Mouse (Mus musculus): ENCODE measurements around the gene Vav3.

Vav3 gene

GRCm38 (mm10) chr3:109585946-109586345 lies 245.5 kb downstream of the Vav3 start:
- DNase-seq (ENCODE audit: low spot score), result no peak

- DNase-seq (ENCODE audit: low spot score), result no peak
Measured at GRCm38 (mm10) chr3:109592970-109593369, 252.5 kb downstream of the Vav3 start.

DNA sequence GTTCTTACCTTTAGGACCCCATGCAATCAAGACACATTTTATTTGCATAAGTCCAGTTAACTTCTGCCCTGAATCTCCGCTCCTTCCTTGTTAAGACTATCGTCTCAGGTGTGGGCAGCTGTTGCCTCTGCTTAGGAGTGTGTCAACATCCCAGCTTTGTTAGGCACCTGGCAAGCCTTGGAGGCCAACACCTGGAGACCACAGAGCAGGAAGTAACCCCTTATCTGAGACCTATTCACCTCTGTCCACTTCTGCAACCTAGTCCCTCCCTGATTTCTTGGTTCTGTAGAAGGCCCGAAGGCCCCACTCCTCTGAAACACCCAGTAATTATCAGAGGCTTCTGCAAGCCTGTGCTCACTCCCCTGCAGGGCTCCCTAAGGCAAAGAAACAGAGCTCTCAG lies 255.6 kb downstream of the Vav3 start:
- no peak for DNase-seq (ENCODE audit: low spot score)

DNA sequence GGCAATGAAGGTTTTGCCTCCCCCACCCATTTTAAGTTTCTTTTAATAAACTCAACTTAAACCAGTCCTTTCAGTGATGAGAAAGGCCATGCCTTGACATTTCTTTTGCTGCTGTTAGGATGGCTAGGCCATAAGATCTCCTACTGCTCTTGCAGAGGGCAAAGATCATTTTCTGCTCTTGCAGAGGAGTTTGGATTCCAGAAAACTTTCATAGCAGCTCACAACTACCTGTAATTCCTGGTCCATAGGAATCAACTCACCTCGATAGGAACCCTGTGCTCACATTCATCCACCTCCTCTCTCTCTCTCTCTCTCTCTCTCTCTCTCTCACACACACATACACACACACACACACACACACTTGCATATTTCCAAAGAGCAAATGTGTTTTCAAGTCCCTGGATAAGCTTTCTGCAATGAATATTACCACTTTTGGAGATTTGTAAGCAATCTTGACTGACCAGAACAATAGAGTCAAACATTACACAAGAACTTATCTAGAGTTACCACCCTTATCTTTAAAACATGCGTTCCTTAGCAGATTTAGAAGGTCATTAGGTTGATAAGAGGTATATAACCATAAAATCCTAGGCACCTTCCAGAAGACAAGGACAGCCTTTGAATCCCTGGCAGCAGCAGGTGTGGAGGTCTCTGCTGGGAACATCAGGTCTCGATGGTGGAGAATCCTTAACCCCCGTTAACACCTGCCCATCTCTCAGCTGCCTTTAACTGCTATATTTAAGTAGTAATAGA lies 260.4 kb downstream of the Vav3 start:
- DNase-seq (ENCODE audit: low spot score), result no peak

DNA sequence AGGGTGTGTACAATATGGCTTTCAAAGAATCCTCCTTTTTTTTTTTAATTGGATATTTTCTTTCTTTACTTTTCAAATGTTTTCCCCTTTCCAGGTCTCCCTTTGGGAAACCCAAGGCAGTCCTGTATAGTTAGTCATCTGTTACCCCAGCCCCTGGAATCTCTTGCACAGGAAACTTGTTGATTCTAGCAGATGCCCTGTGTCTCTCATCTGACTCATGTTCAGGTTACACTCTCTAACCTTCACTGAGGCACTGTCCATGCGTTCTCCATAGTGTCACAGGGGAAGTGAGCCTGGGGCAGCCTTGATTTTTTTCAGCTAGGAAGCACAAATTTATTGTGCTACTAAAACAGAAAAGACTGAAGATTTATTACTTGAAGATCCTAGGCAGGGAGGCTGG lies 262.3 kb downstream of the Vav3 start:
- DNase-seq (ENCODE audit: low spot score), result no peak

GRCm38 (mm10) chr3:109606121-109606520 lies 265.7 kb downstream of the Vav3 start:
- DNase-seq (ENCODE audit: low spot score), result no peak

- DNase-seq (ENCODE audit: low spot score), result no peak
Measured at GRCm38 (mm10) chr3:109621721-109622120, 281.3 kb downstream of the Vav3 start.

GRCm38 (mm10) chr3:109622361-109622760 lies 281.9 kb downstream of the Vav3 start:
- no peak for DNase-seq (ENCODE audit: low spot score)

DNA sequence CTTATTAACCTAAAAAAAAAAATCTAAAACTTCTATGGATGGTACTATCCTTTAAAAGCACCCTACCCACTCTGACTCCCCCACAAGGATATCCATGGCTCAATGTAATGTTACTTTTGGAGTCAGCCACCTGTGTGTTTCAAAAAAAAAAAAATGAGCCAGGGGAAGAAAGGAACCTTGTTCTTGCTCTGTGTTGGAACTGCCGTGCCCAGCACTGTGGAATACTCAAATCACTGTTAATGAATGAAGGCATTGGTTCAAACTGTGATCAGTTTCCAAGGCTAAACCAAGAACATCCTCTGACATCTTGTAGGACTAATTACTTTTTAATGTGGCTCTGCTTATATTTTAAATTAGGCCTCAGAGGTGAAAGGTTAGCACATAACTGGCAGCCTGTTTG lies 282.4 kb downstream of the Vav3 start:
- DNase-seq (ENCODE audit: low spot score), result no peak

- no peak for DNase-seq (ENCODE audit: low spot score)
Measured at GRCm38 (mm10) chr3:109623770-109624169, 283.3 kb downstream of the Vav3 start.

DNA sequence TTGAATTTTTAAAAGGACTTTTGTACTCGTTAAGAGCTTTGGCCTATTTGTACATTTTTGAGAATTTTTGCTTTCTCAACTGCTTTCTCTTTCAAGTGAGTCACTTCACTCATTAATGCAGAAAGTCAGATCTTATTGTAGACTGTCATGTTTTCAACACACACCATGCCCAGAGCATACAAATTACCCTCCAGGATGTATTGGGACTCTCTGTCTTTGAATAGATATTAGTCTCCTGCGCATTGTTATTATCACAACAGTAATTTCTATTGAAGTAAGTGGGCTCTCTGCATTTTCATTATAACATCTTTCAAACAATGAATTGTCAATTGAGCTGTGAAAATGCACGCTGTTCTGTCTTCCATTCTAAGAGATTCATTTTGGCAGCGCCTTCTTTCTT lies 295.6 kb downstream of the Vav3 start:
- no peak for DNase-seq (ENCODE audit: low spot score)

- DNase-seq (ENCODE audit: low spot score), result no peak
Measured at GRCm38 (mm10) chr3:109639386-109639785, 298.9 kb downstream of the Vav3 start.

DNA sequence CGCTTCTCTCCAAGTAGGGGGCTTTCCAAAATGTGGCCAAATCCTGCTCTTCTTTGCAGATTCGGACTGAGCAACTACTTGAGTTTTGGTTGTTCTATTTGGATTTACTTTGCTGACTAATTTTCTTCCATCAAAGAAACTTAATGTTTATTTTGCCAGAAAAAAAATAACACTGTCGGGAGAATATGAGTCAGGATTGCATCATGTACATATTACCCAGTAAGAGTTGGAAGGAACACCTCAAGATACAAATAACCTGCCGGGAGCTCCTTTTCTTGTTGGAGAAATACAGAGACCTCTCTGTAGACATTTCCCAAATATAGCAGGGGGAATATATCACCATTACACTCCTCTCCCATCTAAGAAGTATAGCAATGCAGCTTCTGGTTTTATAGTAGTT lies 300.3 kb downstream of the Vav3 start:
- DNase-seq (ENCODE audit: low spot score), result no peak

DNA sequence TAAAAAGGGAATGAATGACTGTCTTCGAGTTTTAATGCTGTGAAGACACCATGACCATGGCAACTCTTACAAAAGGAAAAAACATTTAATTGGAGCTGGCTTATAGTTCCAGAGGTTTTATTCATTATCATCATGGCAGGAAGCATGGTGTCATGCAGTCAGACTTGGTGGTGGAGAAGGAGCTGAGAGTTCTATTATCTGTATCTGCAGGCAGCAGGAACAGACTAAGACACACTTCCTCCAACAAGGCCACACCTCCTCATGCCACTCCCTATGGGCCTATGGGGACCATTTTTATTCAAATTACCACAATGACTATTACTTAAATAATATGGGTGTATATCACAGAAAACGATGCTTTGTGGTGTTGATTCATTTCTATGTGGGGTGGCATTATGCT lies 307.8 kb downstream of the Vav3 start:
- no peak for DNase-seq (ENCODE audit: low spot score)

GRCm38 (mm10) chr3:109651479-109651878 lies 311.0 kb downstream of the Vav3 start:
- DNase-seq (ENCODE audit: low spot score), result no peak

- no peak for DNase-seq (ENCODE audit: low spot score)
Measured at GRCm38 (mm10) chr3:109652860-109653631, 312.6 kb downstream of the Vav3 start.

- no peak for DNase-seq (ENCODE audit: low spot score)
Measured at GRCm38 (mm10) chr3:109654386-109654785, 313.9 kb downstream of the Vav3 start.

GRCm38 (mm10) chr3:109671716-109672115 lies 331.3 kb downstream of the Vav3 start:
- DNase-seq (ENCODE audit: low spot score), result no peak

GRCm38 (mm10) chr3:109672925-109673324 lies 332.5 kb downstream of the Vav3 start:
- DNase-seq (ENCODE audit: low spot score), result no peak

- DNase-seq (ENCODE audit: low spot score), result no peak
Measured at GRCm38 (mm10) chr3:109680281-109680680, 339.8 kb downstream of the Vav3 start.

GRCm38 (mm10) chr3:109681863-109682262 lies 341.4 kb downstream of the Vav3 start:
- DNase-seq (ENCODE audit: low spot score), result no peak

DNA sequence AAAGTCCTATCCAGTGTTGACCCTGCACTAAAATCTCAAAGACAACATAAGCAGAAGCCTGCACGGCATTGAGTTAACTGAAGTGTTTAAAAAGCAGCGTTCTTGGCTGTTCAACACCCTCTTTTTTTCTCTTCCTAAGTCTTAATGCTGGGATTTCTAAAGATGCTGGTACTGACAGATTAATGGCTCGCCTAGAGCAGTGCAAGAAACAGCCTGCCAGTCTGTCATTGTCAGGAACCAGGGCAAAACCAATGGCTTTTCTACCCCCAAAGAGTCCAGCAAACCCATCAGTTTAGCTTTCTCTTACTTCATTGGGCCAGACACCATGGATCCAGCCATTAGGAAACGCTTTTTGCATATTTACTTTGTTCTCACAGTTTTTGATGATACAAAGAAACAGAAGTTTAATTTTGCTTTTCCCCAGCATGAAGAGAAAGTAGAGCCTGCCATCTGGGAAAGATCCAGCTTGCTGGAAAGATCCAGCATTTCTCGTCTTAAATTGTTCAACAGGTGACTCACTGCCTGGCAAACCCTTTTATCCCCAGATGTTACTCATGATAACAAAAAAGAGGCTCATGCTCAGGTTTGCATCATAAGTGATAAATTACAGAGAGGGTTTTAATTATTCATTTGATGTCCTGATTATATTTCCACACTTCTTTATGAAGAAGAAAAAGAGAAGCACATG lies 343.3 kb downstream of the Vav3 start:
- no peak for DNase-seq (ENCODE audit: low spot score)

DNA sequence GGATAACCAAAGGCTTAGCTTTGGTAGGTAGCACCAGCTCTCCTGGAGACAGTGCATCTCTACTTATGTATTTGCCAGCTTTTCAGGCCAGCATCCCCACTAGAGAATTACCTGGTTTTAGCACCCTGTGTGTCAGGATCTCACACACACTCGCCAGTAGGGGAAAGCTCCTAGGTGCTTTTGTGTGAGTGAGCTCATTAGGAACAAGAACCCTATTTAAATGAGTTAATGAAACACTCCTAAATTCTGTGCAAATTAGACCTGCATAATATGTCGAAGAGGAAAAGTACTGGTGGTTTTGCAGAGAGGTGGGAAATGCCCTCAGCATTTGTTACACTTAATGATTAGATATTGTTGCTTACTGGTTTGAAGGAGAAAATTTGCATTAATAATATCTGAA lies 350.1 kb downstream of the Vav3 start:
- DNase-seq (ENCODE audit: low spot score), result no peak
